17 mouse cellular contexts compared by ENCODE assay signal in genomic region chr7:110868807-110869206, GRCm38 (mm10). TPM values are rescaled to one million over a fixed set of nuclear protein-coding genes. Genes with fewer than 3 reads are reported as not detected.
"Had no signal": no experiment of that assay in that cellular context is flagged by ENCODE, and none has a peak within 500 bp of the region (broad histone marks: within the 10 kb centered on the region; RNA-seq: fewer than 3 reads in every experiment).

No protein-coding gene starts in this region.

- H3K27me3 ChIP-seq: neural tube, embryonic 12.5 days; neural tube, embryonic 13.5 days; neural tube, embryonic 15.5 days; stomach, embryonic 15.5 days had no signal

- H3K4me1 ChIP-seq: neural tube, embryonic 12.5 days had no signal

- H3K4me2 ChIP-seq: neural tube, embryonic 12.5 days; neural tube, embryonic 13.5 days; neural tube, embryonic 15.5 days; stomach, embryonic 15.5 days had no signal

- H3K4me3 ChIP-seq: neural tube, embryonic 12.5 days; neural tube, embryonic 13.5 days; neural tube, embryonic 15.5 days; stomach, embryonic 15.5 days had no signal

- H3K27ac ChIP-seq: neural tube, embryonic 12.5 days; neural tube, embryonic 13.5 days; neural tube, embryonic 15.5 days; stomach, embryonic 15.5 days; stomach, postnatal 0 days had no signal

- H3K36me3 ChIP-seq: neural tube, embryonic 12.5 days; neural tube, embryonic 13.5 days; neural tube, embryonic 15.5 days had no signal

- DNase-seq: right cerebral cortex, adult 18-20 months; right cerebral cortex, postnatal 14 days; right cerebral cortex, postnatal 25 days; right cerebral cortex, postnatal 4 days; spleen, adult 18-20 months; thymus, adult 18-20 months; thymus, adult 2 months; thymus, postnatal 14 days; thymus, postnatal 25 days; thymus, postnatal 36 days; thymus, postnatal 4 days had no signal

RNA-seq across cellular contexts. Expression of gene Lyve1, which starts 5.8 kb away (rescaled TPM):
- total RNA-seq: neutrophil, adult 5-6 weeks had no signal
